Mouse (Mus musculus) bone marrow macrophage, adult 2 months (primary cell): Measurements from ENCODE around the gene Bbs1.

Source experiments
- CTCF ChIP-seq: IDR thresholded peaks from 2 replicates; pipeline ENCODE4 v1.5.1; 2012; ENCODE audit warnings: low read depth, mild to moderate bottlenecking, low read length, moderate library complexity
- POLR2A ChIP-seq: IDR thresholded peaks from 2 replicates; pipeline ENCODE4 v1.6.1; 2012; ENCODE audit warnings: mild to moderate bottlenecking, low read depth, low read length, borderline replicate concordance

- TF ChIP-seq CTCF (no peak), POLR2A (no peak)
Measured at GRCm38 (mm10) chr19:4896780-4897520, 9.5 kb downstream of the Bbs1 start.
